Mouse (Mus musculus): ENCODE data around the gene Tnfrsf8.

Gene Tnfrsf8

DNA sequence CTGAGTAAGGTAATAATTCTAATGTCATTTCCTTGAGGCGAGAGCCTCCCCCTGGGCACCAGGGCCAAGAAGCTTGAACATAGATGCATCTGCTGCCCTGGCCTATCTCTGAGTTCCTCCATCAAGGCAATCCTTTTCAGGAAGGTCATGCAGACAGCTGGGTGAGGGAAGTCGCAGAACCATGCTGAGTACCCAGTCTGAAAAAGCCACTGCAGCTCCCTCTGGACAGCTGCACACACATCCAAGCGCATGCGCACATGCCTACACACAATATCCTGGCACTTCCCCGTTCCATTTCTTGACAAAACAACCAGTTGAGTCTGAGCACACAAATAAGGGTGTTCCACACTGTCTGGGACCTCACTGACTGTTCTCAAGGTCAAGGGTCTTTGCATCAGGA is 83.2 kb downstream of the Tnfrsf8 start:
- no peak for DNase-seq (ENCODE audit: low spot score)

- DNase-seq (ENCODE audit: low spot score) = no peak
Measured at GRCm38 (mm10) chr4:145230647-145231046, 84.3 kb downstream of the Tnfrsf8 start.

DNA sequence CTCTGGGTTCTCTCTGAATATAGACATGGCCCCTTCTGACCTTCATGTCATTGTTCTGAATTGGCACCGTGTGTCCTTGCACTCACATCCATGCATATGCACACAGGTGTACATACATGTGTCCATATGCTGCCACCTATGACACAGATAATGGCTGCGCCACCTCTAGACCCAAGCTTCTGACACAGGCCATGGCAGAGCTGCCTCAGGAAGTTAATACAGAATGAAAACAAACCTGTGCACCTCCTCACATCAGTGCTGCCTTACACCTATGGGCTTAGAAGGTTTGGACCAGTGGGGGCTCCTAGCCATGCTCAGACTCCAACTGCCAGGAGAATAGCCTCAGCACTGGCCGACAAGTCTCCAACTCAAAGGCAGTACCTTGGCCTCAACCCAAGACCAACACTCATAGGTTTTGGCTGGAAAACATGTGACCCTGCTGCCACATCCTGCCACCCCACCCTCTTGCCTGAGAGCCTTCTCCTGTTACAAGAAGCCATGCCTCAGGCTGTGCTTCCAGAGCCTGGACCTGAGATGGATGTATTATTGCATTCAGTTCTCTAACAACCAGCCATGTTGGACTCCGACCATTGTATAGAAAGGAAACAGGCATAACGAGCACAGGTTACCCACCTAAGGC is 85.3 kb downstream of the Tnfrsf8 start:
- no peak for DNase-seq (ENCODE audit: low spot score)

GRCm38 (mm10) chr4:145229051-145229450 is 85.9 kb downstream of the Tnfrsf8 start:
- DNase-seq (ENCODE audit: low spot score) = no peak

GRCm38 (mm10) chr4:145224613-145225012 is 90.4 kb downstream of the Tnfrsf8 start:
- DNase-seq (ENCODE audit: low spot score) = no peak

GRCm38 (mm10) chr4:145222064-145222463 is 92.9 kb downstream of the Tnfrsf8 start:
- no peak for DNase-seq (ENCODE audit: low spot score)

DNA sequence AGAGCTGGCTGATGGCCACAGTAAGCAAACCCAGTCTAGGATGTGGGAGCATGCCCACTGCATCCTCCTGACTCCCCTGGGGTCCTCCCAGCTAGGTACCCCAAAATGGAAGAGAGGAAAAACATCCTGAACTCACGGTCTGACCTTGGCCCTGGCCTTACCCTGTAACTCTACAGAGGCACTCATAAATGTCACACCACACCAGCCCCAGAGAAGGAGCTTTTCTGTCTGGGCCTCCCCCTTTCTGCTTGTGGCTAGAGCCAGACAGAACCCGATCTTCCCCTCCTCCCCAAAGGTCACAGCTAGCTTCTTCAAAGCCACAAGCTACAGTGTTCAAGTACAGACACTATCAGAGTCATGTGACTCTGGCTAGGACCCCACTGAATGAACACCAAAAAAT is 93.6 kb downstream of the Tnfrsf8 start:
- DNase-seq (ENCODE audit: low spot score) = no peak

DNA sequence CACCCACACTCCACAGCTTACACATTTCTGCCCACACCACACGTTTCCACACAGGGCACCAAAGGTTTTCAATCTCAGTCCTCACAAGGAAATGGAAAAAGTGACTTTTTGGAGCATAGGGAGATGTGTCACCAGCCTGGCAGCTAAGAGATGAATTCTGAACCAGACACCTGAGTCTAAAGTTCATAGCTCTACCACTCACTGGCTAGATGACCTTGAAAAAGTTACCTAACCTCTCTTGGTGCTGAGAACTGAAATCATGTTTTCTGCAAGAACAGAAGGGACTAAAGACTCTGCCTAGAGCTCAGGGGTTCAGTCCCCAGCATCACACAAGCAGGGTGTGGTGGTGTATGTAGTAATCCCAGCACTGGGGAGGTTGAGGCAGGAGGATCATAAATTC is 95.0 kb downstream of the Tnfrsf8 start:
- DNase-seq (ENCODE audit: low spot score) = no peak

GRCm38 (mm10) chr4:145219240-145219985 is 95.6 kb downstream of the Tnfrsf8 start:
- DNase-seq (ENCODE audit: low spot score) = no peak

GRCm38 (mm10) chr4:145217837-145218236 is 97.1 kb downstream of the Tnfrsf8 start:
- no peak for DNase-seq (ENCODE audit: low spot score)

Data from left cerebral cortex, adult 11 months (tissue).